Mouse (Mus musculus): ENCODE measurements at regions not wholly inside any gene's neighbourhood (a gene's known extent, or its start where the extent isn't known, plus 50 kb on each side); places are given as distances from the start of the nearest gene placed in this dataset.

DNA sequence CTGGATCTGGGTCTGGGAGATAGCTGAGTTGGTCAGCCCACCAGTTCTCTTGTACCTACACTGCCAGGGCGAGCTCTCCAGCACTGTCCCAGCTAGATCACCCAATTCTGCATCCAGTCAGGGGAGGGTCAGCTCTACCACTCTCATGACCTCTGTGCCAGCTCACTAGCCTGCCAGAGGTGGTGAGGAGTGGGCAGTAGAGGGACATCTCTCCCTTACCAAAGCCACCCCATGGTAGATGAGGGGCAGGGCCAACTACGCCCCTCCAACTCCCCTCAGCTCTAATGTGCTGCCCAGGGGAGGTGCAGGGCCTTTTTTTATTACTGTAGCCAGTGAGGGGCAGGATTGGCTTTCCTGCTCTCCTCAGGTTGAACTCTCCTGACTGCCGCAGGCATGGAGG, 75.7 kb upstream of the Cers4 start:
- TF ChIP-seq TAL1 (IDR thresholded peaks at IDR 0.05; ENCODE audit: low read length) (no peak), ETS1 (IDR thresholded peaks at IDR 0.05; ENCODE audit: low read depth, low read length) (no peak)
